Mouse (Mus musculus) heart, embryonic 13.5 days (tissue): ENCODE results near the gene Psmb3. TPM values are rescaled to one million over a fixed set of nuclear protein-coding genes. Genes with fewer than 3 reads are reported as not detected.
"Not testable (repeated sequence)": the region's sequence is repeated elsewhere in the genome, so short reads cannot be mapped to it uniquely, and the experiment has no call there.

Experiments
- ATAC-seq: fragments of 200-750 bp; cut with Nextera tagmentation; 2 replicates; pipeline ENCODE4 v1.8.0; 2017; ENCODE audit warnings: moderate TSS enrichment; ENCODE audit not compliant: insufficient number of reproducible peaks, low FRiP score, low TSS enrichment; ENCODE audit errors: extremely low read depth
- H3K27ac ChIP-seq: fragments of 300-500 bp; sonication (generic); replicated peaks from 2 replicates; pipeline ENCODE4 v1.5.1; 2015; ENCODE audit warnings: moderate library complexity, mild to moderate bottlenecking, inconsistent platforms
- H3K27me3 ChIP-seq: fragments of 300-500 bp; sonication (generic); replicated peaks from 2 replicates; pipeline ENCODE4 v1.6.1; 2015; ENCODE audit warnings: mild to moderate bottlenecking, inconsistent platforms
- H3K36me3 ChIP-seq: fragments of 300-500 bp; sonication (generic); 2 replicates; pipeline ENCODE4 v1.6.1; 2015; ENCODE audit warnings: mild to moderate bottlenecking, inconsistent platforms
- H3K4me1 ChIP-seq: fragments of 300-500 bp; sonication (generic); 2 replicates; pipeline ENCODE4 v1.6.1; 2015; ENCODE audit warnings: inconsistent platforms
- H3K4me2 ChIP-seq: fragments of 300-500 bp; sonication (generic); 2 replicates; pipeline ENCODE4 v1.6.1; 2015; ENCODE audit warnings: inconsistent platforms, mild to moderate bottlenecking, moderate library complexity
- H3K4me3 ChIP-seq: fragments of 300-500 bp; sonication (generic); 2 replicates; pipeline ENCODE4 v1.5.1; 2015; ENCODE audit warnings: moderate library complexity, mild to moderate bottlenecking, inconsistent platforms
- H3K9ac ChIP-seq: fragments of 300-500 bp; sonication (generic); 2 replicates; pipeline ENCODE4 v1.6.1; 2015; ENCODE audit warnings: inconsistent platforms, mild to moderate bottlenecking, moderate library complexity
- H3K9me3 ChIP-seq: fragments of 300-500 bp; sonication (generic); 2 replicates; pipeline ENCODE4 v1.6.1; 2016; ENCODE audit warnings: inconsistent platforms
- WGBS: fragments of 180-500 bp; shearing (Covaris S2); methylation state at CpG from one replicate; pipeline ENCODE4 v1.1.7; 2015; ENCODE audit warnings: mixed read lengths; 5-methylcytosine and 5-hydroxymethylcytosine counted together
- polyA plus RNA-seq: library from polyadenylated mRNA; unstranded; fragments of >200 nt; fragmentation: Nextera tagmentation; extraction: Ambion mirVana; gene quantifications from 2 replicates; pipeline ENCODE4 v1.2.1, GENCODE M21; 2015

The Psmb3 gene
- polyA plus RNA-seq, 1 experiment from 2014 or later = 371 TPM

DNA sequence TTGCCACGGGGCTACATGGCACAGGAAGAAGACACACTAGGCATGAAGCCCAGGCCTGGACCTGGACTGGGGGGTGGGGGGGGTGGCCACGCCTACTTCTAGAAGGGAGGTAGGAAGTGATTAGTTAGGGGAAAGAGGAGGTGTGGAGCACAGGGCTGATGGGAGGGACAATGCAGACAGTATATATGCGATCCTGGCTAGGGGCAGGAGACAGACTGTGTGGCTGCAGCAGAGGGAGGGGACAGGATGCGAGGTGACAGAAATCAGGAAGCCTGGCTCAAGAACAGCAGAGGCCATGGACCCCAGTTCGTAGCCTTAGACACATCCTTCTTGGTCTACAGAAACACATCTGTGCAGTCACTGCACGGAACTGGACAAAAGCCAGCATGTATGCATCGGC is 20.5 kb downstream of the Psmb3 start:
- Histone ChIP-seq H3K27ac (0 out of 2 replicates have a peak overlapping the region, but pooled peaks have one; percentile 12), H3K36me3 (peaks cover 98% of the 10 kb centered on the region), H3K9ac (no peak overlapping the region), H3K4me3 (no peak overlapping the region), H3K9me3 (peaks cover 6% of the 10 kb centered on the region; the same call in 1 of the 2 replicates), H3K27me3 (no peaks in the 10 kb centered on the region), H3K4me1 (peaks cover 10% of the 10 kb centered on the region; the same call in 1 of the 2 replicates), H3K4me2 (no peak overlapping the region)
- WGBS = 73% methylated on average over 7 of the region's 7 CpGs
- no peak for ATAC-seq

DNA sequence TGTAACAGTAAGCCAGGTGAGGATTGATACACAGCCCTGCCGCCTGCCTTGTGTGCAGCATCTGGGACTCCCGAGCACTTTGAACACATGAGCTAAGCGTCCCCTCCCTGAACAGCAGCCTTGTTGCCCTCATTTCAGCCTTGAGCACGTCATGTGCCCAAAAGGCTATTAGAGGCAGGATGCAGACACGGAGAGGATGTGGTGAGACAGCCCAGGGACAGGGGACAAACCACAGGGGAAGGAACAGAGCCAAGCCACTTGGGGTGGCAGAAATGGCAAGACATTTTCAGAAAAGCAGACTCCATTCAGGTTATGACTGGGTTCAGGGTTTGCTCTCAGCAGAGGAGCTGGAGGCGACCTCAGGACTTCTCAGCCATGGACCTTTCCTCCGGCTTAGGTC is 25.1 kb downstream of the Psmb3 start:
- Histone ChIP-seq H3K9ac (peak overlapping the region; percentile 52; the same call in 1 of the 2 replicates), H3K4me1 (peaks cover 12% of the 10 kb centered on the region; the same call in 1 of the 2 replicates), H3K36me3 (peaks cover 93% of the 10 kb centered on the region), H3K9me3 (no peaks in the 10 kb centered on the region), H3K27me3 (no peaks in the 10 kb centered on the region), H3K27ac (no peak overlapping the region), H3K4me2 (no peak overlapping the region), H3K4me3 (no peak overlapping the region)
- no peak for ATAC-seq
- 71% methylated on average over 7 of the region's 7 CpGs for WGBS

DNA sequence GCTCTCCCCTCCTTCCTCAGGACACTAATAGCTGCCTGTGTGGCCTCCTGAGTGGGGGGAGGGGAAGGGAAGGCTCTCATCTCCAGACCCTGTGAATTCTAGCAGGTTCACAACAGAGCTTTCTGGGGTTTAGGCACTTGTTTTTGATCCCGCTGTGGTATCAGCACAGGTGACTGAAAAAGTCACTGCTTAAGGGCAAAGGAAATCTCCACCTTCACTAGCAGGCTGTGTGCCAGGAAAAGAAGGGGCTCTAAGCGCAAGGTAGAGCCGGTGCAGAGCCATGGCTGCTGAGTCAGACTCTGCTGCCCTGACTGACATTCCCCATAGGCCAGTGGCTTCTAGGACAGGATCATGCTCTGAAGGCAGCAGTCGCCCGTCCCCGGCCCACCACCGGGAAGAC is 25.5 kb downstream of the Psmb3 start:
- no peaks in the 10 kb centered on the region for H3K9me3 ChIP-seq
- H3K27me3 ChIP-seq = no peaks in the 10 kb centered on the region
- H3K4me2 ChIP-seq = no peak overlapping the region
- H3K4me1 ChIP-seq = peaks cover 14% of the 10 kb centered on the region
- no peak overlapping the region for H3K27ac ChIP-seq
- no peak overlapping the region for H3K4me3 ChIP-seq
- WGBS = 65% methylated on average over 7 of the region's 7 CpGs
- no peak for ATAC-seq
- H3K9ac ChIP-seq = no peak overlapping the region
- peaks cover 88% of the 10 kb centered on the region for H3K36me3 ChIP-seq

DNA sequence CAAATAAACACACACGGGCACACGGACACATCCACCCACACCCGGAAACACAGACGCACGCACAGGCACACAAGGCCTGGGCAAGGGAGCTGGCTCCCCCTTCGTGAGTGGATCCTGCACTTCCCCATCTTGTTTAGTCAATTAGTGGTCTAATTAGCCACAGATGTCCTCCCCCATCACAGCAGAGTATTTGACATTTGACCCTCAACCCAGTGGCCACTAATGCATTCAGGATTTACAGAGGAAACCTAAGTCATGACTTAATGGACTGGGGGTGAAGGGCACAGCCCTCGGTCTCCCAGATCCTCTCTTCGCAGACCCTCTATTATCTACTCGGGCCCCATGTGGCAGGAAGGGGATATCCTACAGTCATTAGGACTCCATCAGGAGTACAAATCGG is 30.5 kb downstream of the Psmb3 start:
- Histone ChIP-seq H3K4me3 (no peak overlapping the region), H3K9me3 (no peaks in the 10 kb centered on the region), H3K4me1 (peaks cover 12% of the 10 kb centered on the region), H3K27me3 (no peaks in the 10 kb centered on the region), H3K36me3 (peaks cover 39% of the 10 kb centered on the region), H3K27ac (no peak overlapping the region), H3K4me2 (no peak overlapping the region), H3K9ac (no peak overlapping the region)
- WGBS = 43% methylated on average over 10 of the region's 10 CpGs
- ATAC-seq = no peak

DNA sequence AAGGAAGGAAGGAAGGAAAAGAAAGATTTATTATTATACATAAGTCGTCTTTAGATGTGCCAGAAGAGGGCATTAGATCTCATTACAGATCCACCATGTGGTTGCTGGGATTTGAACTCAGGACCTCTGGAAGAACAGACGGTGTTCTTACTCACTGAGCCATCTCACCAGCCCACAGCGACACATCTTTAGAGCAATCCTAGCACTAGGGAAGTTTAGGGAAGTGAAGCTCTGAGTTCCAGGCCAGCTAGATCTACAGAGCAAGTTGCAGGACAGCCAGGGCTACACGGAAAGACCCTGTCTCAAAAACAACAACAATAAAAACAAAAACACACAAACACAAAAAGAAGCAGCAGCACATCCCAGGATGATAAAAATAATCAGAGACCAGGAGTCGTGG is 31.6 kb downstream of the Psmb3 start:
- H3K9ac ChIP-seq, ATAC-seq, H3K27ac ChIP-seq, H3K4me2 ChIP-seq, H3K4me1 ChIP-seq, H3K4me3 ChIP-seq, H3K27me3 ChIP-seq, H3K9me3 ChIP-seq: not testable (repeated sequence)
- H3K36me3 ChIP-seq = peaks cover 33% of the 10 kb centered on the region
- WGBS = 78% methylated on average over 5 of the region's 5 CpGs

DNA sequence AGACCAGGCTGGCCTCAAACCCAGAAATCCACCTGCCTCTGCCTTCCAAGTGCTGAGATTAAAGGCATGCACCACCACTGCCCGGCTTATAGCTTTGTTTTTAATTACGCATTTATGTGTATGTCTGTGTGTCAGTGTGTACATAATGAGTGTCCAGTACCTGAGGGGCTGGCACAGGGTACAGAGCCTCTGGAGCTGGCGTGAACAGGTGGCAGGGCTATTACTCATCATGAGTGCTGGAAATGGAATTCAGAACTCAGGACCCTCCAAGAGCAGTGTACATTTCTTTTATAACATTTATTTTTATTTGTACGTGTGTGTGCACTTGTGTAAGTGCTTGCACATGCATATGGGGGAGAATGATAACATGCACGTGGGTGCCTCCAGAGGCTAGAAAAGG is 33.4 kb downstream of the Psmb3 start:
- no peak for ATAC-seq
- H3K27me3 ChIP-seq = no peaks in the 10 kb centered on the region
- H3K4me2 ChIP-seq = no peak overlapping the region
- peaks cover 17% of the 10 kb centered on the region for H3K36me3 ChIP-seq
- H3K27ac ChIP-seq = no peak overlapping the region
- WGBS = 85% methylated on average over 5 of the region's 5 CpGs
- 0 out of 2 replicates have a peak, but pooled peaks cover 2% of the 10 kb centered on the region for H3K9me3 ChIP-seq
- H3K4me1 ChIP-seq = peaks cover 18% of the 10 kb centered on the region
- H3K4me3 ChIP-seq = no peak overlapping the region
- H3K9ac ChIP-seq = no peak overlapping the region

DNA sequence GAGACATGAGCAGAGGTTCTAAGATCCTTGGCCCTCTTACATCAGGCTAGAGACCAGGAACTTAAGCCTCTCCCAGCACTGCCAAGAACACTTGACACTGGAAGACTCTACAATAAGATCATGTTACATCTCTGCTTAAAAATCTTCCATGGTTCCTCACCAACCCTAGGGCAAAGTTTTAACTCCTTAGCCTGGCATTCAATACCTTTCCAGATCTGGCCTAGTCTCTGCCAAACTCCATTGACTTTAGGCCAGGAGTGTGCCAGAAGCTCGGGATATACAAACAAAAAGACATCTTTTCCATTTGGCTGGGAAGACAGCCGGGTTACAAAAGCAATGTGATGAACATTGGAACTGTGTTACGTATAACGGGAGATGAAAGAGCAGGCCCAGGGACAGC is 34.4 kb downstream of the Psmb3 start:
- 0 out of 2 replicates have a peak, but pooled peaks cover 2% of the 10 kb centered on the region for H3K9me3 ChIP-seq
- H3K9ac ChIP-seq = no peak overlapping the region
- H3K27ac ChIP-seq = 0 out of 2 replicates have a peak overlapping the region, but pooled peaks have one; percentile 0
- peaks cover 25% of the 10 kb centered on the region for H3K4me1 ChIP-seq
- no peak overlapping the region for H3K4me2 ChIP-seq
- WGBS = 73% methylated on average over 4 of the region's 4 CpGs
- ATAC-seq = no peak
- no peaks in the 10 kb centered on the region for H3K27me3 ChIP-seq
- H3K4me3 ChIP-seq = no peak overlapping the region
- peaks cover 10% of the 10 kb centered on the region for H3K36me3 ChIP-seq

DNA sequence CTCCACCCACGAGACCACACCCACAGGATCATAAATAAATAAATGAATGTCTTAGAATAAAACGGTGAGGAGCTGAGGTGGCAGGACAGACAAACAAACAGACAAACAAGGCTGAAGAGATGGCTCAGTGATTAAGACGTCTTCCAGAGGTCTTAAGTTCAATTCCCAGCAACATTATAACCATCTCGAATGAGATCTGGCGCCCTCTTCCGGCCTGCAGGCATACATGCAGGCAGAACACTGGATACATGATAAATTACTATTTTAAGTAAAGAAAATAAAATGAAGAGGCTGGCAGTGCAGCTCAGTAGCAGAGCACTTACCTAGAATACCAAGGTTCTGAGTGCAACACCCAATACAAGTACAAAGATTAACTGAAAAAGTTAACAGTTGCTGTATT is 35.5 kb downstream of the Psmb3 start:
- H3K36me3 ChIP-seq = peaks cover 10% of the 10 kb centered on the region
- ATAC-seq = no peak
- H3K4me2 ChIP-seq = no peak overlapping the region
- 0 out of 2 replicates have a peak, but pooled peaks cover 2% of the 10 kb centered on the region for H3K9me3 ChIP-seq
- 54% methylated on average over 6 of the region's 6 CpGs for WGBS
- H3K27ac ChIP-seq = no peak overlapping the region
- H3K4me1 ChIP-seq = peaks cover 33% of the 10 kb centered on the region
- H3K27me3 ChIP-seq = no peaks in the 10 kb centered on the region
- H3K9ac ChIP-seq = no peak overlapping the region
- H3K4me3 ChIP-seq = no peak overlapping the region

DNA sequence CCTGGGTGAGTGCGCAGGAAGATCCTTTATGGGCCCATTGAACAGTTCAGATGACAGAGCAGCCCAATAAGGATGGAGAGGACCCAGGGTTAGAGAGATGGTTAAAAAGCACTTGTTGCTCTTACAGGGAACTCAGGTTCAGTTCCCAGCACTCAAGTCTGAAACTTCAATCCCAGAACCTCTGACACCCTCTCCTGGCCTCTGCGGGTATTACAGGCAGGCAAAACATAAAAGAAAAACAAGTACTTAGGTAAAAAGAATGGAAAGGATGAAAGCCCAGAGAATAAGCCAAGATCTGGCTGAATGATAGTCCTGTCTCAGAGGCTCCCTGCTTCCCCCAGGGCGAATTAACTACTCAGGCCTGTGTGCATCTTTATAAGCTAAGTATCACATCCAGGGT is 36.0 kb downstream of the Psmb3 start:
- peaks cover 31% of the 10 kb centered on the region for H3K4me1 ChIP-seq
- no peak overlapping the region for H3K27ac ChIP-seq
- no peak overlapping the region for H3K4me2 ChIP-seq
- H3K9ac ChIP-seq = no peak overlapping the region
- 0 out of 2 replicates have a peak, but pooled peaks cover 2% of the 10 kb centered on the region for H3K9me3 ChIP-seq
- 84% methylated on average over 3 of the region's 3 CpGs for WGBS
- peaks cover 10% of the 10 kb centered on the region for H3K36me3 ChIP-seq
- no peaks in the 10 kb centered on the region for H3K27me3 ChIP-seq
- ATAC-seq = no peak
- H3K4me3 ChIP-seq = no peak overlapping the region

DNA sequence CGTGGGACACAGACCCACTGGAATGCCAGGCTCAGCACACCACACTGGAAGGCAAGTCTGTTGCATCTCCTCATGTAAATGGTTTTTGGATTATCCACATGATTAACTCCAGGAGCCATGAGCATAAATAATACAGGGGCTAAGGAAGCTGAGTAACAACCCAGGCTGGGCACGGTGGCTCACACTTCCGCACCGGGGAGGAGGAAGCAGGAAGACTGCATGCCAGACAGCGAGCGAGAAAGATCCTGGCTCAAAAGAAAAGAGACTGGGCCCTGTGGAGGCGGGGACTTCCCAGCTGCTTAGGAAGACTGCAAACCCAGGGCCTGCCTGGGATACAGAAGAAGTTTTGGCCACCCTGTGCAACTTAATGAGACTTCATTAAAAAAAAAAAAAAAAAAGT is 37.0 kb downstream of the Psmb3 start:
- peaks cover 29% of the 10 kb centered on the region for H3K4me1 ChIP-seq
- H3K27ac ChIP-seq = peak overlapping the region; percentile 48
- H3K9ac ChIP-seq = peak overlapping the region; percentile 50
- 0 out of 2 replicates have a peak, but pooled peaks cover 2% of the 10 kb centered on the region for H3K9me3 ChIP-seq
- no peak for ATAC-seq
- no peak overlapping the region; the same call in 1 of the 2 replicates for H3K4me2 ChIP-seq
- H3K36me3 ChIP-seq = peaks cover 10% of the 10 kb centered on the region
- whole genome bisulfite sequencing = 46% methylated on average over 7 of the region's 7 CpGs
- no peak overlapping the region for H3K4me3 ChIP-seq
- H3K27me3 ChIP-seq = no peaks in the 10 kb centered on the region

DNA sequence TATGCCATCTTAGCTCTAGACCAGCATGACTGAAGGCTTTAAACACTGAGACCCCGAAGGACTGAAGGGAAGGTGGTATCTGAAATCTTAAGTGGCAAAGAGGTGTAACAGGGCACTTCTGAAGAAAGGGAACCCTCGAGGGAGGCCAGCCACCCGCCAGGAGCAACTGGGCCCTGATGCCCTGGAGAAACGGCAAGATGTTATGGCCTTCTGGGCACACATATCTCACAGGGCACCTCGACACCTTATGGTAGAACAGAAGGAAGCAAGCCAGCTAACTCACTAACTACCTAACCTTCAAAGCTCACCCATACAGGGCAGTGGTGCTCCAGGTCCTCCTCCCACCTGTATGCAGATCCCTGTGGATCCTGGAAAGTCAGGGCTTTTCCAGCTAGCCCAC is 39.0 kb downstream of the Psmb3 start:
- Histone ChIP-seq H3K4me1 (peaks cover 31% of the 10 kb centered on the region), H3K4me2 (peak overlapping the region; percentile 92), H3K27me3 (no peaks in the 10 kb centered on the region), H3K36me3 (peaks cover 23% of the 10 kb centered on the region), H3K9ac (peak overlapping the region; percentile 94; the same call in 1 of the 2 replicates), H3K27ac (no peak overlapping the region), H3K9me3 (0 out of 2 replicates have a peak, but pooled peaks cover 2% of the 10 kb centered on the region), H3K4me3 (no peak overlapping the region)
- no peak for ATAC-seq
- 87% methylated on average over 5 of the region's 5 CpGs for WGBS

DNA sequence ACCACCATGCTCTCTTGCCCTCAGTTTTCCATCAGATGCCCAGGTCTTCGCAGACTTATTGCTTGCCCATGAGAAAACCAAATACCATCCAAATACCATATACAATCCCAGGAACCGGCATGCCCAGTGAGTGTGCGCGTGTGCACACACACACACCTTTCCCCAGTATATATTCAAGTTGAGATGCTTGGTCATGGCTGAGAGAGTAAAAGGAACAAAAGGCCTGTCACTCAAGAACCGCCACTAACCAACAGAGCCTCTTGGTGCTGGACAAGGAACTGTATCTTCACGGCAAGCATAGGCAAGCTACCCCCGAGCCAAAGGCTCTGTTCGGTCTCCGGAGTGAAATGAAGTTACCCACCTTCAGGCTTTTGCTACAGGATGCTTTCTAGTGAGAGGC is 39.4 kb downstream of the Psmb3 start:
- ATAC-seq = no peak
- peaks cover 31% of the 10 kb centered on the region for H3K4me1 ChIP-seq
- peak overlapping the region; percentile 88; the same call in 1 of the 2 replicates for H3K4me3 ChIP-seq
- H3K36me3 ChIP-seq = peaks cover 28% of the 10 kb centered on the region
- H3K27ac ChIP-seq = no peak overlapping the region
- WGBS = 80% methylated on average over 9 of the region's 9 CpGs
- H3K27me3 ChIP-seq = no peaks in the 10 kb centered on the region
- H3K4me2 ChIP-seq = peak overlapping the region; percentile 92
- 0 out of 2 replicates have a peak, but pooled peaks cover 2% of the 10 kb centered on the region for H3K9me3 ChIP-seq
- peak overlapping the region; percentile 94 for H3K9ac ChIP-seq
